Mouse (Mus musculus) limb, embryonic 15.5 days (tissue): ENCODE results near the gene Vmn1r43. TPM values are rescaled to one million over a fixed set of nuclear protein-coding genes. Genes with fewer than 3 reads are reported as not detected.
"Not testable (repeated sequence)": the region's sequence is repeated elsewhere in the genome, so short reads cannot be mapped to it uniquely, and the experiment has no call there.

ENCODE experiments used
- ATAC-seq: fragments of 200-750 bp; cut with Nextera tagmentation; 2 replicates; pipeline ENCODE4 v1.8.0; 2017; ENCODE audit warnings: low read depth, moderate TSS enrichment; ENCODE audit not compliant: insufficient number of reproducible peaks, low FRiP score, low TSS enrichment
- H3K27ac ChIP-seq: fragments of 300-500 bp; sonication (generic); 2 replicates; pipeline ENCODE4 v1.5.1; 2015; ENCODE audit warnings: moderate library complexity, mild to moderate bottlenecking, inconsistent platforms
- H3K27me3 ChIP-seq: fragments of 300-500 bp; sonication (generic); 2 replicates; pipeline ENCODE4 v1.6.1; 2015; ENCODE audit warnings: inconsistent platforms
- H3K36me3 ChIP-seq: fragments of 300-500 bp; sonication (generic); 2 replicates; pipeline ENCODE4 v1.6.1; 2015; ENCODE audit warnings: inconsistent platforms
- H3K4me1 ChIP-seq: fragments of 300-500 bp; sonication (generic); 2 replicates; pipeline ENCODE4 v1.6.1; 2015; ENCODE audit warnings: inconsistent platforms
- H3K4me2 ChIP-seq: fragments of 300-500 bp; sonication (generic); 2 replicates; pipeline ENCODE4 v1.6.1; 2015; ENCODE audit warnings: mild to moderate bottlenecking, inconsistent platforms
- H3K4me3 ChIP-seq: fragments of 300-500 bp; sonication (generic); 2 replicates; pipeline ENCODE4 v1.5.1; 2015; ENCODE audit warnings: mild to moderate bottlenecking, inconsistent platforms
- H3K9ac ChIP-seq: fragments of 300-500 bp; sonication (generic); 2 replicates; pipeline ENCODE4 v1.6.1; 2015; ENCODE audit warnings: inconsistent platforms
- H3K9me3 ChIP-seq: fragments of 300-500 bp; sonication (generic); 2 replicates; pipeline ENCODE4 v1.6.1; 2016; ENCODE audit warnings: inconsistent platforms
- WGBS: fragments of 180-500 bp; shearing (Covaris S2); methylation state at CpG from one replicate; pipeline ENCODE4 v1.1.7; 2015; 5-methylcytosine and 5-hydroxymethylcytosine counted together
- polyA plus RNA-seq: library from polyadenylated mRNA; unstranded; fragments of >200 nt; fragmentation: Nextera tagmentation; extraction: Ambion mirVana; gene quantifications from 2 replicates; pipeline ENCODE4 v1.2.1, GENCODE M21; 2015

The Vmn1r43 gene
- 0.04 TPM in 2 replicates for polyA plus RNA-seq

- WGBS = 70% methylated on average over 3 of the region's 3 CpGs
- not testable (repeated sequence) for ATAC-seq
These were observed at the start of gene Vmn1r43, which contains the start of gene Vmn1r42 for GRCm38 (mm10) chr6:89876313-89876712. Vmn1r43 (minus strand) TSS chr6:89876413. Vmn1r42 (minus strand) TSS chr6:89876413.

GRCm38 (mm10) chr6:89883812-89884211 is 7.6 kb upstream of the Vmn1r43 start:
- ATAC-seq = no peak
- Histone ChIP-seq H3K9ac (no peak overlapping the region), H3K9me3 (no peaks in the 10 kb centered on the region), H3K36me3 (no peaks in the 10 kb centered on the region), H3K4me1 (no peaks in the 10 kb centered on the region), H3K4me2 (no peak overlapping the region), H3K27me3 (no peaks in the 10 kb centered on the region), H3K27ac (no peak overlapping the region), H3K4me3 (no peak overlapping the region)
- 62% methylated on average over 2 of the region's 2 CpGs for WGBS

More at GRCm38 (mm10) chr6:89876313-89876712, at the start of gene Vmn1r43, which contains the start of gene Vmn1r42:
- H3K27ac ChIP-seq, H3K4me1 ChIP-seq, H3K36me3 ChIP-seq, H3K9ac ChIP-seq, H3K4me2 ChIP-seq, H3K9me3 ChIP-seq, H3K4me3 ChIP-seq, H3K27me3 ChIP-seq: not testable (repeated sequence)

GRCm38 (mm10) chr6:89883360-89883759 is 7.1 kb upstream of the Vmn1r43 start, which contains the start of gene Vmn1r44:
Vmn1r44 (plus strand) TSS chr6:89883660.
- Histone ChIP-seq H3K36me3 (no peaks in the 10 kb centered on the region), H3K4me1 (no peaks in the 10 kb centered on the region), H3K27me3 (no peaks in the 10 kb centered on the region), H3K27ac (no peak within 1 kb of the TSS), H3K9me3 (no peaks in the 10 kb centered on the region), H3K9ac (no peak within 1 kb of the TSS), H3K4me3 (no peak within 1 kb of the TSS), H3K4me2 (no peak within 1 kb of the TSS)
- no peak for ATAC-seq
- WGBS = 87% methylated on average over 1 of the region's 1 CpGs

- Histone ChIP-seq H3K27ac (no peak overlapping the region), H3K4me2 (no peak overlapping the region), H3K4me3 (no peak overlapping the region), H3K4me1 (no peaks in the 10 kb centered on the region), H3K27me3 (no peaks in the 10 kb centered on the region), H3K36me3 (no peaks in the 10 kb centered on the region), H3K9me3 (no peaks in the 10 kb centered on the region), H3K9ac (no peak overlapping the region)
- ATAC-seq = no peak
These were observed 4.7 kb upstream of the Vmn1r43 start for GRCm38 (mm10) chr6:89880867-89881266.

GRCm38 (mm10) chr6:89876963-89877362 is 750 bp upstream of the Vmn1r43 start:
- Histone ChIP-seq H3K27ac (no peak overlapping the region), H3K36me3 (no peaks in the 10 kb centered on the region), H3K4me2 (no peak overlapping the region), H3K9me3 (no peaks in the 10 kb centered on the region), H3K27me3 (no peaks in the 10 kb centered on the region), H3K9ac (no peak overlapping the region), H3K4me3 (no peak overlapping the region), H3K4me1 (no peaks in the 10 kb centered on the region)
- 76% methylated on average over 2 of the region's 2 CpGs for WGBS
- no peak for ATAC-seq

DNA sequence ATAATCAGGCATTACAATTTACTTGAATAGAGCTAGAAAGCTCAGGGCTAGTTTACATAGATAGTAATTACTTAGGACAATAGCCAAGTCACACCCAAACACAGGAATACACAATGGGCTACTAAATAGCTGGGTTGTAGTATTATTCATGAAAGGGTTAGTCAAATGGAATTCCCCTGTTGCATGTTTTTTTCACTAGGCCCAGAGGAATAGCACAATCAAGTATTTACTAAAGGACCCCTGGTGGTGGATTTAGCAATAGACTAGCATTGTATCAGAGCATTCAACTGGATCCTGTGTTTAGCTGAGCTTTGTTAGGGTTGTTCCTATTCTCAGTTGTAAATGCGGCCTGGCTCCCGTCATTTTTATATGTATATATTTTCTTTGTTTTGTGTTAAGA is 8.2 kb downstream of the Vmn1r43 start:
- H3K4me1 ChIP-seq = no peaks in the 10 kb centered on the region
- H3K4me2 ChIP-seq = no peak overlapping the region
- 0 out of 2 replicates have a peak, but pooled peaks cover 4% of the 10 kb centered on the region for H3K9me3 ChIP-seq
- H3K36me3 ChIP-seq = no peaks in the 10 kb centered on the region
- H3K27me3 ChIP-seq = no peaks in the 10 kb centered on the region
- no peak overlapping the region for H3K4me3 ChIP-seq
- ATAC-seq = no peak
- no peak overlapping the region for H3K27ac ChIP-seq
- no peak overlapping the region for H3K9ac ChIP-seq
- WGBS = 98% methylated on average over 2 of the region's 2 CpGs

DNA sequence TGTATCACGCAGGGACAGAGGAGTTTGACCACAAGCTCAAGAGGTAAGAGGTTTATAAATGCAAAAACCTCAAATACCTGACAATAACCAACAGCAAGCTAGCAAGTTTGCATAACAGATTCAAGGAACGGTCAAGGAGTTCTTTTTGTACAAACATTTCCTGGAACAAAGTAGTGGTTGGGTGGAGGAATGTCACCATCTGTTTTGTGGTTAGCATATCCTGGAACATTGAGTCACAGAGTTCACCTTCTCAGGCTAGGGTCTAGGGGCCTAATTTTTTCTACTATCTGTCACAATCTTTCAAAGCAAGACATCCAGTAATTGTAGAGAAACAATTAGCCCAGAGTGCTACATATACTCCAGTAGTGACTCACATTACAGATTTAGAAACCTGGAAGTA is 8.9 kb downstream of the Vmn1r43 start:
- Histone ChIP-seq H3K27me3 (no peaks in the 10 kb centered on the region), H3K36me3 (no peaks in the 10 kb centered on the region), H3K27ac (no peak overlapping the region), H3K9ac (no peak overlapping the region), H3K4me1 (no peaks in the 10 kb centered on the region), H3K4me2 (no peak overlapping the region), H3K9me3 (0 out of 2 replicates have a peak, but pooled peaks cover 4% of the 10 kb centered on the region), H3K4me3 (no peak overlapping the region)
- WGBS = 89% methylated on average over 2 of the region's 2 CpGs
- ATAC-seq = no peak

- Histone ChIP-seq H3K4me3 (no peak overlapping the region), H3K9ac (no peak overlapping the region), H3K9me3 (0 out of 2 replicates have a peak, but pooled peaks cover 4% of the 10 kb centered on the region), H3K4me2 (no peak overlapping the region), H3K4me1 (no peaks in the 10 kb centered on the region), H3K27me3 (no peaks in the 10 kb centered on the region), H3K27ac (no peak overlapping the region), H3K36me3 (no peaks in the 10 kb centered on the region)
- ATAC-seq = no peak
- WGBS = 60% methylated on average over 4 of the region's 4 CpGs
These were observed 12.4 kb downstream of the Vmn1r43 start for GRCm38 (mm10) chr6:89863792-89864191.

DNA sequence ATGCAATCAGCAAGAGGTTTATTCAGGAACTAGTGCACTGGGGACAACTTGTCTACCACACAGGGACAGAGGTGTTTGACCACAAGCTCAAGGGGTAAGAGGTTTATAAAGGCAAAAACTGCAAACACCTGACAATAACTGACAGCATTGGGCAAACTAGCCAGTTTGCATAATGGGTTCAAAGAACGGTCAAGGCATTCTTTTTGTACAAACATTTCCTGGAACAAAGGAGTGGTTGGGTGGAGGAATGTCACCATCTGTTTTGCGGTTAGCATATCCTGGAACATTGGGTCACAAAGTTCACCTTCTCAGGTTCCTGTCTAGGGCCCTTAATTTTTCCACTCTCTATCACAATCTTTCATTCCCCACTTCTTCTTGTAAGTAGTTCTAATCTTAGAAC is 16.4 kb downstream of the Vmn1r43 start:
- Histone ChIP-seq H3K4me2 (no peak overlapping the region), H3K27me3 (no peaks in the 10 kb centered on the region), H3K4me3 (no peak overlapping the region), H3K27ac (no peak overlapping the region), H3K4me1 (no peaks in the 10 kb centered on the region), H3K9ac (no peak overlapping the region), H3K9me3 (no peaks in the 10 kb centered on the region), H3K36me3 (no peaks in the 10 kb centered on the region)
- WGBS = 85% methylated on average over 2 of the region's 2 CpGs
- ATAC-seq = no peak

DNA sequence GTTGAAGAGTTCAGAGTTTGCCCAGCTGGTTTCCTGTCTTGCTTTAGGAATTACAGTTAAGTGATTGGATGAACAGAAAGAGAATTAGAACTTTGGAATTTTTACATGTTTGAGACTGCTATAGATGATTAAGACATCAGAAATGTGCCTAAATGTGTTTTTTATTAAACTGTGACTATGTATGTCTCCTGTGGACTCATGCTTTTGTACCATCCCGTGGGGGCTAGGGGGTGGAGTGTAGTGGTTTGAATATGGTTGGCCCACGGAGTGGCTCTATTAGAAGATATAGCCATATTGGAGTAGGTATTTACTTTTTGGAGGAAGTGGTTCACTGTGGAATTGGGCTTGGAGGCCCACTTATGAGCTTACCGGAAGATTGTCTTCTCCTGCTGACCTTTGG is 18.7 kb downstream of the Vmn1r43 start:
- Histone ChIP-seq H3K36me3 (no peaks in the 10 kb centered on the region), H3K27ac (no peak overlapping the region), H3K4me2 (no peak overlapping the region), H3K4me3 (no peak overlapping the region), H3K9ac (no peak overlapping the region), H3K4me1 (no peaks in the 10 kb centered on the region), H3K27me3 (no peaks in the 10 kb centered on the region), H3K9me3 (no peaks in the 10 kb centered on the region)
- ATAC-seq = no peak
- WGBS = 81% methylated on average over 3 of the region's 3 CpGs

Other genes with a start within 250 kb of the Vmn1r43 start
- 8.2 and 8.6 TPM in 2 replicates for gene Txnrd3, start 232.4 kb downstream of the Vmn1r43 start, polyA plus RNA-seq
- not detected in 2 replicates for gene Vmn1r40, start 168.9 kb downstream of the Vmn1r43 start, polyA plus RNA-seq
- gene Vmn1r41, start 135.6 kb downstream of the Vmn1r43 start, polyA plus RNA-seq = not detected in 2 replicates
- gene Vmn1r42, start within 50 bp of the Vmn1r43 start, polyA plus RNA-seq = not detected in 2 replicates
- 0.11 TPM in 1 of 2 replicates, not detected in the other for gene Vmn1r44, start 7.2 kb upstream of the Vmn1r43 start, polyA plus RNA-seq
- not detected in 2 replicates for gene Vmn1r45, start 64.2 kb upstream of the Vmn1r43 start, polyA plus RNA-seq
- not detected in 2 replicates for gene Vmn1r46, start 92.9 kb upstream of the Vmn1r43 start, polyA plus RNA-seq
- gene Vmn1r47, start 139.7 kb upstream of the Vmn1r43 start, polyA plus RNA-seq = not detected in 2 replicates
- not detected in 2 replicates for gene Vmn1r48, start 160.4 kb upstream of the Vmn1r43 start, polyA plus RNA-seq
- not detected in 2 replicates for gene Vmn1r49, start 202.1 kb upstream of the Vmn1r43 start, polyA plus RNA-seq
- not detected in 2 replicates for gene Vmn1r50, start 225.0 kb upstream of the Vmn1r43 start, polyA plus RNA-seq
- gene Vmn1r51, start 246.2 kb upstream of the Vmn1r43 start, polyA plus RNA-seq = not detected in 2 replicates